Mouse (Mus musculus) C2C12 (cell line): ENCODE results near the gene Aox1. TPM values are rescaled to one million over a fixed set of nuclear protein-coding genes. Genes with fewer than 3 reads are reported as not detected.
A peak's percentile ranks its signal among the peaks of the same experiment; 100 is the strongest.

Experiments used
- H3K27me3 ChIP-seq: one replicate; pipeline ENCODE4 v1.6.1; 2011; ENCODE audit not compliant: control insufficient read depth, insufficient read depth, insufficient read length
- H3K36me3 ChIP-seq: one replicate; pipeline ENCODE4 v1.6.1; 2011; ENCODE audit not compliant: control insufficient read depth, insufficient read depth
- H3K4me3 ChIP-seq: one replicate; pipeline ENCODE4 v1.5.1; 2011; ENCODE audit warnings: mild to moderate bottlenecking, control low read depth; ENCODE audit not compliant: poor library complexity, insufficient read depth, severe bottlenecking
- H3K79me2 ChIP-seq: one replicate; pipeline ENCODE4 v1.6.1; 2011; ENCODE audit not compliant: control insufficient read depth, insufficient read depth
- H3K79me3 ChIP-seq: one replicate; pipeline ENCODE4 v1.6.1; 2011; ENCODE audit warnings: low read depth, control low read depth
- H3ac ChIP-seq: one replicate; pipeline ENCODE3; 2011; ENCODE audit warnings: low read depth; ENCODE audit not compliant: control insufficient read depth, insufficient read length
- CEBPB ChIP-seq: IDR thresholded peaks from one replicate; pipeline ENCODE4 v1.6.1; 2011; ENCODE audit warnings: low read depth, mild to moderate bottlenecking, control low read depth, moderate library complexity
- CTCF ChIP-seq: IDR thresholded peaks from one replicate; pipeline ENCODE4 v1.5.1; 2011; ENCODE audit not compliant: control insufficient read depth, insufficient read depth, insufficient read length
- FOSL1 ChIP-seq: IDR thresholded peaks from one replicate; pipeline ENCODE4 v1.8.0; 2011; ENCODE audit warnings: mild to moderate bottlenecking, low read length; ENCODE audit not compliant: poor library complexity, insufficient read depth, severe bottlenecking
- MAX ChIP-seq: IDR thresholded peaks from one replicate; pipeline ENCODE4 v1.6.1; 2011; ENCODE audit warnings: mild to moderate bottlenecking, control low read depth
- MYOD1 ChIP-seq: IDR thresholded peaks from one replicate; pipeline ENCODE4 v1.6.1; 2011; ENCODE audit warnings: low read depth; ENCODE audit not compliant: control insufficient read depth, insufficient read length
- MYOG ChIP-seq: IDR thresholded peaks from one replicate; pipeline ENCODE4 v1.6.1; 2011; ENCODE audit not compliant: control insufficient read depth, insufficient read length; ENCODE audit errors: extremely low read depth
- USF1 ChIP-seq: IDR thresholded peaks from one replicate; pipeline ENCODE4 v1.6.1; 2011; ENCODE audit warnings: low read depth, mild to moderate bottlenecking, control low read depth, moderate library complexity
- polyA plus RNA-seq: library from polyadenylated mRNA; unstranded; fragments of >200 nt; fragmentation: generic; extraction: Trizol; gene quantifications from one replicate; pipeline ENCODE4 v1.2.1, GENCODE M21; 2012; ENCODE audit warnings: missing spikeins

Gene Aox1
- polyA plus RNA-seq, 1 experiment: 2.2 TPM

DNA sequence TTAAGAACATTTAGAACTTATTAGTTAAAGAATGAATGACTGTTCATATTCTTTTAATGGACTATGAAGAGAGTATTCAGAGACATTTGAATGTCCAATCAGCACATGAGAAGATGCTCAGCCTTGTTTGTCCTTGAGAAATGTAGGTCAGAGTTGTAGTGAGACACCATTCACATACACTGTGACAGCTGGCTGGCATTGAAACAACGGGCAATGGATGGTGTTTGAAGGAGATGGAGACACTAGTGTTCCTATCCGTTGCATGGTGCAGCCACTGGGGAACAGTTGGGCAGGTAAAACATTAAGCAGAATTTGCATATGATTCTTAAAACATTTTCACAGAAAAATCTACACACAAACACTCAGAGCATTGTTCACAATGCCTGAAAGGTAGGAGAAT is 77.3 kb downstream of the Aox1 start:
- Histone ChIP-seq H3K79me2 (no peaks in the 10 kb centered on the region), H3ac (no peak overlapping the region), H3K79me3 (no peaks in the 10 kb centered on the region), H3K4me3 (no peak overlapping the region), H3K27me3 (no peaks in the 10 kb centered on the region), H3K36me3 (no peaks in the 10 kb centered on the region)
- TF ChIP-seq CTCF (no peak), CEBPB (no peak), USF1 (no peak), MYOD1 (no peak), MAX (no peak), MYOG (no peak), FOSL1 (no peak)

DNA sequence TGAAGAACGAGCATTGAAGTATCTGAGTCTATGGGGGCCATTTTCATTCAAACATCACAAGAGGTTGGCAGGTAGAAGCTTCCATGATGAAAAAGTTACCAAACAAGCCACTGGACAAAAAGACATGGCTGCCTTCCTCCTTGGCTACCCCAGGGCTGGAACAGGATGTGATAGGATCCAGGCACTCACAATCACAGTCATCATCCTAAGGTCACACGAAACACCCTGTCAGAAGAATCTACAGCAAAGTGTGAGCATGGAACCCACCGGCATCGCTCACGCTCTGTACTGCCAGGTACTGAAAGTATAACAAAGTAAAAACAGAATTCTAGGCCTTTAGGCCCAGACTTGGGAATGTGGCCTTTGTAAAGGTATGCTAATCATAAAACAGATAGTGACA is 80.5 kb downstream of the Aox1 start:
- Histone ChIP-seq H3K27me3 (no peaks in the 10 kb centered on the region), H3K79me2 (no peaks in the 10 kb centered on the region), H3K36me3 (no peaks in the 10 kb centered on the region), H3ac (no peak overlapping the region), H3K79me3 (no peaks in the 10 kb centered on the region), H3K4me3 (no peak overlapping the region)
- TF ChIP-seq USF1 (no peak), CEBPB (no peak), MYOD1 (no peak), MYOG (no peak), MAX (no peak), CTCF (no peak), FOSL1 (no peak)

DNA sequence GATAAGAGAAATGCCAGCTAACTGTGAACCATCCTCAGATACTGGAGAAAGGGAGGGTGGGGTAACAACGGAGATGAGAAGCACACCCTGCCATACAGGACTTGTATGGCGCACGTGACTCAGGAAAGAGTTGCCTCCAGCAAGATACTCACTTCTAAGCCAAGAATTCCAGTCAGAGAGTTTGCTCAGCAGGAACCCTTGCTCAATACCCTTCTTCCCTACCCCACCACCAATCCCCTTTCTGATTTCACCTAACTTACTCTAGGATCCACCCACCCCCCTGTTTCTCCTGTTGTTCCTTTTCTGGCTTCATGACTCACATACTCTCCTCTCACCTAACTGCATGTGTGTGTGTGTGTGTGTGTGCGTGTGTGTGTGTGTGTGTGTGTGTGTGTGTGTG is 81.6 kb downstream of the Aox1 start:
- Histone ChIP-seq H3K27me3 (no peaks in the 10 kb centered on the region), H3K36me3 (no peaks in the 10 kb centered on the region), H3ac (no peak overlapping the region), H3K4me3 (no peak overlapping the region), H3K79me3 (no peaks in the 10 kb centered on the region), H3K79me2 (no peaks in the 10 kb centered on the region)
- TF ChIP-seq MYOD1: no peak
- no peak for TF ChIP-seq MAX
- TF ChIP-seq USF1: no peak
- no peak for TF ChIP-seq CEBPB
- no peak for TF ChIP-seq FOSL1
- no peak for TF ChIP-seq CTCF
- no peak for TF ChIP-seq MYOG

DNA sequence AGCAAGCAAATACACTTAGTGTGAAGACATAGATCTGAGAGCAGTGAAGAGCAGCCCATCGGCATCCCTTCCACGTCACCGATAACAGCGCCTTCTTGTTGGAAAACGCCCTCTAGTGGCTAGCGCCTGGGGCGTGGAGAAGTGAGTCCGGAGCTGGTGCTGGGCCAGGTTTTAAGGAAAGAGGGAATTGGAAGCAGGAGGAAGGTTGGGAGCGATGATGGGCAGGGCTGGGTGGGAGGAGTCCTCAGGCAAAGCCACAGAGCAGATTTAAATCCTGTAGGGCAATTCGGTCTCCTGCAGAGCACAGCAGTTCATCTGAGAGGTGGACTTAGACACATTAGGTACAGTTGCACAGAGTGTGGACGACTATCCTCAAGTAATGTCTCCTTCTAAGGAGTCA is 83.1 kb downstream of the Aox1 start, which contains the start of gene Aox3:
Aox3 (plus strand) TSS at position 251 of the 400 bp plus-strand sequence.
- Histone ChIP-seq H3K4me3 (no peak within 1 kb of the TSS), H3K79me2 (no peaks in the 10 kb centered on the region), H3K27me3 (no peaks in the 10 kb centered on the region), H3ac (no peak within 1 kb of the TSS), H3K79me3 (no peaks in the 10 kb centered on the region), H3K36me3 (no peaks in the 10 kb centered on the region)
- TF ChIP-seq MAX (no peak), FOSL1 (no peak), MYOD1 (no peak), CTCF (peak; percentile 61), MYOG (no peak)

DNA sequence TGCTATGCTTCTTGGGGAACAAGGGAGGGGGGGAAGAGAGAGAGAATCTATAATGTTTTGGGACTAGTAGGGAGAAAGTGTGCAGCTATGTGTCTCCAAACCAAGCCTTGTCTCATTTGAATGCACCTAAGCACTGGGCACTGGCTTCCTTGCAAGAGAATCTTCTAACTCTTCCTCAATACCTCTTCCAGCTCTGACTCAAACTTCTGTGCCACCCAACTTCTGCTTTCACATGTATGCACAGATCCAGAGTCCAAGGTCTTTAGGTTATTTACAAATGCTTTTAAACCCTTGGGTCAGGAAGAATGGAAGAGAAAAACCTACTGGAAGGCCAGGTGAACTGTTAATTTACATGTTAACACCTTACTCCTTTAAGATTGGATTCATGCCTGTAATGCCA is 83.7 kb downstream of the Aox1 start:
- no peak overlapping the region for H3K4me3 ChIP-seq
- no peaks in the 10 kb centered on the region for H3K79me2 ChIP-seq
- H3K27me3 ChIP-seq: no peaks in the 10 kb centered on the region
- TF ChIP-seq FOSL1 (no peak), CTCF (no peak), MYOG (no peak), USF1 (no peak), MYOD1 (no peak), MAX (no peak), CEBPB (no peak)
- no peaks in the 10 kb centered on the region for H3K36me3 ChIP-seq
- no peak overlapping the region for H3ac ChIP-seq
- no peaks in the 10 kb centered on the region for H3K79me3 ChIP-seq

DNA sequence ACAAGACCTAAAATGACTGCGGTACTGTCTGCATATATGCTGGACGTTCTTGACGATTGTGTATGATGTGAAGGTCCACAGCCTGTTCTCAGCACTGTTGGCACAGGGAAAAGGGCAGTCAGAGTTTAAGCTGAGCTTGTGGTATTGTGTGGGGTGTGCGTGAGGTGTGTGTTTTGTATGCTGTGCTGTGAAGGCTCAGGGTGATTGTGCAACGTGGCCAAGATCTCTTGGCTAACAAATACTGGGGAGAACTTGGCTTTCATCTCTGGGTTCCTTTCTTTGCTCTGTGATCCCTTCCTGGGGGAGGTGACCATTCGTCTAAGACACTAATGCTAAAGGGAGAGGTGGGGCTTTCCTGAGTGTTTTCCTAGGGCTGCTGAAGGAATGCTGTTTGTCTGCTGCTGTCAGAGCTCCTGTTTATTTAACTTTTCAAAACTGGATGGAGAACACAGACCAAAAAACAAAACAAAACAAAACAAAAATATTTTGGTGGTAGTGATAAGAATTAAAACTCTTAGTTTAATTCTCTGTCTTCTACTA is 84.4 kb downstream of the Aox1 start:
- Histone ChIP-seq H3ac (no peak overlapping the region), H3K4me3 (no peak overlapping the region), H3K79me2 (no peaks in the 10 kb centered on the region), H3K36me3 (no peaks in the 10 kb centered on the region), H3K79me3 (no peaks in the 10 kb centered on the region), H3K27me3 (no peaks in the 10 kb centered on the region)
- TF ChIP-seq MAX: no peak
- no peak for TF ChIP-seq USF1
- no peak for TF ChIP-seq CTCF
- no peak for TF ChIP-seq FOSL1
- TF ChIP-seq CEBPB: no peak
- no peak for TF ChIP-seq MYOD1
- no peak for TF ChIP-seq MYOG
